Mouse (Mus musculus): ENCODE measurements around the gene Hk2.

GRCm38 (mm10) chr6:82754769-82755168 lies 19.5 kb downstream of the Hk2 start:
- no peak for TF ChIP-seq CTCF (conservative IDR thresholded peaks at IDR 0.05; ENCODE audit: low read length)
- TF ChIP-seq POU5F1 (IDR thresholded peaks at IDR 0.05; ENCODE audit: borderline replicate concordance, low read length) = no peak

All from E14TG2a.4 (cell line).